Mouse (Mus musculus) regulatory T cell (primary cell): ENCODE results near the gene Ptger1.

Experiments used
- in situ Hi-C: fragments of 300-600 bp; cut with MboI, MseI; formaldehyde crosslinking; loops from one replicate; pipeline ENCODE4 v1.15.1; 2025; ENCODE audit warnings: high pct_unique_total_duplicates

The Ptger1 gene

GRCm38 (mm10) chr8:83656043-83656442, 10.4 kb upstream of the Ptger1 start:
- in situ Hi-C loops: no loop called here

GRCm38 (mm10) chr8:83656484-83657246, 9.8 kb upstream of the Ptger1 start:
- in situ Hi-C loops: no loop called here

- in situ Hi-C loops: no loop called here
Observed at GRCm38 (mm10) chr8:83660545-83660944, 5.9 kb upstream of the Ptger1 start.

GRCm38 (mm10) chr8:83660995-83661680, 5.3 kb upstream of the Ptger1 start:
- in situ Hi-C loops: no loop called here

GRCm38 (mm10) chr8:83662421-83662826, 4.1 kb upstream of the Ptger1 start:
- in situ Hi-C loops: no loop called here

GRCm38 (mm10) chr8:83664096-83664495, 2.4 kb upstream of the Ptger1 start:
- in situ Hi-C loops: no loop called here

GRCm38 (mm10) chr8:83664931-83665625, 1.4 kb upstream of the Ptger1 start:
- in situ Hi-C loops: no loop called here

GRCm38 (mm10) chr8:83666866-83667234, 372 bp downstream of the Ptger1 start:
- in situ Hi-C loops: no loop called here

- in situ Hi-C loops: no loop called here
Observed at GRCm38 (mm10) chr8:83667526-83667925, 1.0 kb downstream of the Ptger1 start.

- in situ Hi-C loops: no loop called here
Observed at GRCm38 (mm10) chr8:83668010-83668916, 1.8 kb downstream of the Ptger1 start.

GRCm38 (mm10) chr8:83669013-83669412, 2.5 kb downstream of the Ptger1 start:
- in situ Hi-C loops: no loop called here

GRCm38 (mm10) chr8:83672936-83673335, 6.5 kb downstream of the Ptger1 start:
- in situ Hi-C loops: no loop called here

- in situ Hi-C loops: no loop called here
Observed at GRCm38 (mm10) chr8:83674497-83674896, 8.0 kb downstream of the Ptger1 start.

GRCm38 (mm10) chr8:83679866-83680265, 13.4 kb downstream of the Ptger1 start:
- in situ Hi-C loops: no loop called here

GRCm38 (mm10) chr8:83680603-83681002, 14.1 kb downstream of the Ptger1 start:
- in situ Hi-C loops: no loop called here

GRCm38 (mm10) chr8:83681099-83681498, 14.6 kb downstream of the Ptger1 start:
- in situ Hi-C loops: no loop called here

- in situ Hi-C loops: no loop called here
Observed at GRCm38 (mm10) chr8:83684517-83684916, 18.0 kb downstream of the Ptger1 start.

GRCm38 (mm10) chr8:83689264-83689663, 22.8 kb downstream of the Ptger1 start:
- in situ Hi-C loops: no loop called here

- in situ Hi-C loops: no loop called here
Observed at GRCm38 (mm10) chr8:83693609-83694236, 27.2 kb downstream of the Ptger1 start.

- in situ Hi-C loops: no loop called here
Observed at GRCm38 (mm10) chr8:83694369-83695160, 28.1 kb downstream of the Ptger1 start.
